Mouse (Mus musculus) heart, adult 2 months (tissue): ENCODE results near the gene Mecom. TPM values are rescaled to one million over a fixed set of nuclear protein-coding genes. Genes with fewer than 3 reads are reported as not detected.

Source experiments
- DNase-seq, 2 experiments: peaks; one replicate each; pipeline ENCODE4 v3.0.0; 2021
- H3K27ac ChIP-seq: fragments of 200-600 bp; 2 replicates; pipeline ENCODE4 v1.8.1; 2022
- H3K27me3 ChIP-seq: fragments of 200-500 bp; 2 replicates; pipeline ENCODE4 v1.6.1; 2012; ENCODE audit warnings: mild to moderate bottlenecking, low read length, inconsistent platforms, mixed read lengths; ENCODE audit not compliant: control insufficient read depth, insufficient read depth
- H3K36me3 ChIP-seq: fragments of 200-500 bp; 2 replicates; pipeline ENCODE4 v1.6.1; 2012; ENCODE audit warnings: low read length, inconsistent platforms; ENCODE audit not compliant: control insufficient read depth, insufficient read depth
- H3K4me1 ChIP-seq: fragments of 200-500 bp; 2 replicates; pipeline ENCODE4 v1.6.1; 2011; ENCODE audit warnings: low read length; ENCODE audit not compliant: control insufficient read depth, insufficient read depth
- H3K4me3 ChIP-seq: fragments of 200-600 bp; 2 replicates; pipeline ENCODE4 v1.8.1; 2022
- H3K79me2 ChIP-seq: fragments of 200-500 bp; replicated peaks from 2 replicates; pipeline ENCODE4 v1.6.1; 2012; ENCODE audit warnings: mild to moderate bottlenecking, inconsistent platforms, low read length, moderate library complexity, mixed read lengths; ENCODE audit not compliant: control insufficient read depth, insufficient read depth
- H3K9ac ChIP-seq: fragments of 200-500 bp; 2 replicates; pipeline ENCODE4 v1.6.1; 2012; ENCODE audit warnings: low read depth, mild to moderate bottlenecking, control low read depth, inconsistent platforms, low read length, mixed read lengths
- CTCF ChIP-seq: fragments of 200-600 bp; IDR thresholded peaks from 2 replicates; pipeline ENCODE4 v1.8.1; 2022; ENCODE audit warnings: antibody characterized with exemption, mild to moderate bottlenecking, moderate library complexity
- EP300 ChIP-seq: fragments of 200-500 bp; IDR thresholded peaks from 2 replicates; pipeline ENCODE4 v1.6.1; 2011; ENCODE audit warnings: low read depth, low read length, control low read depth; ENCODE audit not compliant: insufficient read depth
- POLR2A ChIP-seq: fragments of 200-500 bp; IDR thresholded peaks from 2 replicates; pipeline ENCODE4 v1.6.1; 2011; ENCODE audit warnings: mild to moderate bottlenecking, low read depth, low read length, control low read depth; ENCODE audit not compliant: insufficient read depth
- WGBS: fragments of 180-500 bp; shearing (Covaris S2); methylation state at CpG from one replicate; pipeline ENCODE4 v1.1.7; 2018; 5-methylcytosine and 5-hydroxymethylcytosine counted together
- intact Hi-C: fragments of 180-260 bp; cut with DNase I; formaldehyde crosslinking; loops from one replicate; pipeline ENCODE4 v1.15.1; 2025
- polyA plus RNA-seq: library from polyadenylated mRNA; depleted of rRNA; stranded (reverse); fragments of >200 nt; gene quantifications from 2 replicates; pipeline ENCODE4 v1.2.3, GENCODE M21; 2012
- total RNA-seq, 2 experiments: library from RNA; stranded (reverse); gene quantifications; 2 replicates each; pipeline ENCODE4 v1.2.3; 2021

The Mecom gene
- total and polyA plus RNA-seq, 3 experiments = 5.2 to 18.6 (median 12.5) TPM

- no peak for TF ChIP-seq POLR2A
- TF ChIP-seq CTCF = no peak
- no peak for TF ChIP-seq EP300
- H3K9ac ChIP-seq = no peak overlapping the region
- no peaks in the 10 kb centered on the region for H3K79me2 ChIP-seq
- peaks cover 12% of the 10 kb centered on the region for H3K4me1 ChIP-seq
- no peak overlapping the region for H3K4me3 ChIP-seq
- peak overlapping the region; percentile 51 for H3K27ac ChIP-seq
- intact Hi-C loops = no loop called here
- no peak for DNase-seq
- no peaks in the 10 kb centered on the region; the same call in 1 of the 2 replicates for H3K36me3 ChIP-seq
- no peaks in the 10 kb centered on the region for H3K27me3 ChIP-seq
- 42% methylated on average over 6 of the region's 6 CpGs for WGBS
Measured at GRCm38 (mm10) chr3:30478252-30478651, 69.6 kb downstream of the Mecom start.

- H3K4me1 ChIP-seq = peaks cover 12% of the 10 kb centered on the region
- TF ChIP-seq POLR2A (no peak), CTCF (no peak), EP300 (no peak)
- 56% methylated on average over 5 of the region's 5 CpGs for WGBS
- H3K79me2 ChIP-seq = no peaks in the 10 kb centered on the region
- H3K9ac ChIP-seq = no peak overlapping the region
- no peaks in the 10 kb centered on the region for H3K27me3 ChIP-seq
- no peak for DNase-seq
- intact Hi-C loops = no loop called here
- H3K36me3 ChIP-seq = no peaks in the 10 kb centered on the region; the same call in 1 of the 2 replicates
- H3K27ac ChIP-seq = peak overlapping the region; percentile 2; the same call in 1 of the 2 replicates
- H3K4me3 ChIP-seq = no peak overlapping the region
Measured at GRCm38 (mm10) chr3:30477008-30477407, 70.8 kb downstream of the Mecom start.

GRCm38 (mm10) chr3:30475591-30475990 is 72.2 kb downstream of the Mecom start:
- intact Hi-C loops = no loop called here
- no peak for DNase-seq
- TF ChIP-seq POLR2A (no peak), CTCF (no peak), EP300 (no peak)

GRCm38 (mm10) chr3:30468068-30468835 is 79.6 kb downstream of the Mecom start:
- no peak overlapping the region for H3K4me3 ChIP-seq
- peaks cover 4% of the 10 kb centered on the region; the same call in 1 of the 2 replicates for H3K36me3 ChIP-seq
- no peak overlapping the region for H3K27ac ChIP-seq
- TF ChIP-seq EP300 (no peak), POLR2A (no peak), CTCF (no peak)
- H3K4me1 ChIP-seq = peaks cover 9% of the 10 kb centered on the region
- intact Hi-C loops = no loop called here
- no peak overlapping the region for H3K9ac ChIP-seq
- 48% methylated on average over 7 of the region's 7 CpGs for WGBS
- no peaks in the 10 kb centered on the region for H3K27me3 ChIP-seq
- no peaks in the 10 kb centered on the region for H3K79me2 ChIP-seq
- no peak for DNase-seq

More at GRCm38 (mm10) chr3:30475591-30475990, 72.2 kb downstream of the Mecom start:
- no peak overlapping the region for H3K4me3 ChIP-seq
- no peaks in the 10 kb centered on the region for H3K79me2 ChIP-seq
- 66% methylated on average over 6 of the region's 6 CpGs for WGBS
- H3K9ac ChIP-seq = no peak overlapping the region
- no peaks in the 10 kb centered on the region for H3K27me3 ChIP-seq
- no peak overlapping the region for H3K27ac ChIP-seq
- peaks cover 8% of the 10 kb centered on the region for H3K4me1 ChIP-seq
- no peaks in the 10 kb centered on the region; the same call in 1 of the 2 replicates for H3K36me3 ChIP-seq

- TF ChIP-seq EP300 (no peak), CTCF (no peak), POLR2A (0 out of 2 replicates have a peak, but pooled peaks have one; percentile 26)
- peaks cover 10% of the 10 kb centered on the region for H3K4me1 ChIP-seq
- no peaks in the 10 kb centered on the region for H3K79me2 ChIP-seq
- no peak overlapping the region for H3K4me3 ChIP-seq
- intact Hi-C loops = loop anchor here (1.0 kb wide), 1 partner anchor 41 kb away; no protein-coding TSS in a partner anchor
- H3K27ac ChIP-seq = peak overlapping the region; percentile 78
- peaks cover 4% of the 10 kb centered on the region; the same call in 1 of the 2 replicates for H3K36me3 ChIP-seq
- 45% methylated on average over 11 of the region's 11 CpGs for WGBS
- H3K9ac ChIP-seq = no peak overlapping the region
- peak in 1 of 2 experiments; percentile 40 for DNase-seq
- no peaks in the 10 kb centered on the region for H3K27me3 ChIP-seq
Measured at GRCm38 (mm10) chr3:30466031-30466650, 81.7 kb downstream of the Mecom start.

- Histone ChIP-seq H3K79me2 (no peaks in the 10 kb centered on the region), H3K4me1 (peaks cover 13% of the 10 kb centered on the region), H3K27me3 (no peaks in the 10 kb centered on the region), H3K9ac (no peak overlapping the region), H3K4me3 (no peak overlapping the region), H3K36me3 (peaks cover 5% of the 10 kb centered on the region; the same call in 1 of the 2 replicates), H3K27ac (no peak overlapping the region)
- TF ChIP-seq POLR2A (no peak), EP300 (no peak), CTCF (no peak)
- 85% methylated on average over 3 of the region's 3 CpGs for WGBS
- intact Hi-C loops = no loop called here
- no peak for DNase-seq
Measured at GRCm38 (mm10) chr3:30464497-30464896, 83.3 kb downstream of the Mecom start.
